Mouse (Mus musculus): ENCODE results near the gene Smtnl1. TPM values are rescaled to one million over a fixed set of nuclear protein-coding genes. Genes with fewer than 3 reads are reported as not detected.

Gene Smtnl1
- total and polyA plus RNA-seq, 3 experiments = 0.13 to 1.5 TPM; not detected in 1

GRCm38 (mm10) chr2:84837107-84837506, 14.7 kb upstream of the Smtnl1 start:
- TF ChIP-seq EP300 (IDR thresholded peaks at IDR 0.05; ENCODE audit: low read length) (peak; percentile 47; the same call in 1 of the 2 replicates), RAD21 (IDR thresholded peaks at IDR 0.05; ENCODE audit: low read depth, low read length) (no peak), SIN3A (IDR thresholded peaks at IDR 0.05; ENCODE audit: low read length) (peak; percentile 43; the same call in 1 of the 2 replicates), USF1 (IDR thresholded peaks at IDR 0.05; ENCODE audit: low read depth, low read length) (no peak), MEF2A (IDR thresholded peaks at IDR 0.05; ENCODE audit: borderline replicate concordance, low read depth, low read length) (no peak), ZMIZ1 (IDR thresholded peaks at IDR 0.05; ENCODE audit: low read depth, low read length) (no peak), USF2 (conservative IDR thresholded peaks at IDR 0.05; ENCODE audit: low read depth, low read length) (no peak), JUND (conservative IDR thresholded peaks at IDR 0.05; ENCODE audit: low read depth, low read length) (no peak), JUN (IDR thresholded peaks at IDR 0.05; ENCODE audit: insufficient read depth, low read depth, low read length) (no peak), MXI1 (IDR thresholded peaks at IDR 0.05; ENCODE audit: low read depth, low read length) (no peak), NRF1 (IDR thresholded peaks at IDR 0.05; ENCODE audit: low read depth, low read length) (no peak), GABPA (IDR thresholded peaks at IDR 0.05; ENCODE audit: insufficient replicate concordance, low read depth, low read length) (no peak), BHLHE40 (IDR thresholded peaks at IDR 0.05; ENCODE audit: low read depth, low read length) (no peak), NELFE (IDR thresholded peaks at IDR 0.05; ENCODE audit: low read depth, low read length) (no peak), MYC (IDR thresholded peaks at IDR 0.05; ENCODE audit: low read depth, low read length) (0 out of 2 replicates have a peak, but pooled peaks have one; percentile 6), TCF12 (IDR thresholded peaks at IDR 0.05; ENCODE audit: low read depth, low read length) (peak; percentile 93), PAX5 (IDR thresholded peaks at IDR 0.05; ENCODE audit: low read length) (no peak), ETS1 (conservative IDR thresholded peaks at IDR 0.05; ENCODE audit: low read depth, low read length) (peak; percentile 43), KAT2A (IDR thresholded peaks at IDR 0.05; ENCODE audit: insufficient replicate concordance, low read length) (no peak), MAX (IDR thresholded peaks at IDR 0.05; ENCODE audit: low read length) (no peak), ELF1 (IDR thresholded peaks at IDR 0.05; ENCODE audit: low read depth, low read length) (peak; percentile 40; the same call in 1 of the 2 replicates)
- dilution Hi-C loops (cut with MboI; ENCODE audit: extremely low pct_ligation_motif_present, extremely low pct_unique_long_range_greater_than_20kb, low sequenced_read_pairs) = no loop called here

More at GRCm38 (mm10) chr2:84837107-84837506, 14.7 kb upstream of the Smtnl1 start:
- no peak overlapping the region for H3K9ac ChIP-seq (ENCODE audit: insufficient read depth, low read depth)
- in situ Hi-C loops (cut with MboI; ENCODE audit: low pct_ligation_motif_present, low pct_unique_long_range_greater_than_20kb, low sequenced_read_pairs) = no loop called here
- no peak overlapping the region for H3K4me3 ChIP-seq (replicated peaks in 1 of 3; ENCODE audit: low read depth in 2 of 3, low read length in 2 of 3, poor library complexity in 1 of 3)
- H3K27ac ChIP-seq (ENCODE audit: insufficient read depth, low read depth) = no peak overlapping the region
- H3K36me3 ChIP-seq (replicated peaks in 1 of 2; ENCODE audit: control insufficient read depth in 1 of 2, insufficient read depth in 1 of 2, low read length in 1 of 2) = peaks cover 0 to 6% of the 10 kb centered on the region in 2 experiments
- DNase-seq (ENCODE audit: extremely low read depth) = peak; percentile 58
- peak overlapping the region; percentile 70 for H3K4me2 ChIP-seq (ENCODE audit: insufficient read depth, low read depth, poor library complexity, severe bottlenecking)
- no peaks in the 10 kb centered on the region for H3K27me3 ChIP-seq (replicated peaks)
- H3K4me1 ChIP-seq (ENCODE audit: control insufficient read depth in 1 of 2, insufficient read depth in 2 of 2) = peaks cover 16 to 36% of the 10 kb centered on the region in 2 experiments
- no peaks in the 10 kb centered on the region for H3K79me2 ChIP-seq (replicated peaks; ENCODE audit: control insufficient read depth, extremely low read depth, insufficient read depth, poor library complexity, severe bottlenecking)
- peaks cover 7% of the 10 kb centered on the region for H3K9me3 ChIP-seq (replicated peaks; ENCODE audit: low read length)

Data from CH12.LX (cell line).